Mouse (Mus musculus): ENCODE measurements around the gene Trmo.

Gene Trmo

GRCm38 (mm10) chr4:46371030-46371429, 18.2 kb downstream of the Trmo start:
- peak; percentile 66 to 67 for DNase-seq (ENCODE audit: low spot score in 2 of 2)

GRCm38 (mm10) chr4:46370406-46370805, 18.8 kb downstream of the Trmo start:
- no peak for DNase-seq (ENCODE audit: low spot score in 2 of 2)

GRCm38 (mm10) chr4:46369070-46369469, 20.2 kb downstream of the Trmo start:
- DNase-seq (ENCODE audit: low spot score in 2 of 2) = no peak

- no peak for DNase-seq (ENCODE audit: low spot score in 2 of 2)
Observed at GRCm38 (mm10) chr4:46367487-46367959, 21.7 kb downstream of the Trmo start.

GRCm38 (mm10) chr4:46364360-46364759, 24.9 kb downstream of the Trmo start:
- no peak for DNase-seq (ENCODE audit: low spot score in 2 of 2)

- no peak for DNase-seq (ENCODE audit: low spot score in 2 of 2)
Observed at GRCm38 (mm10) chr4:46361258-46361657, 28.0 kb downstream of the Trmo start.

- no peak for DNase-seq (ENCODE audit: low spot score in 2 of 2)
Observed at GRCm38 (mm10) chr4:46359539-46360253, 29.5 kb downstream of the Trmo start.

- peak in 1 of 2 experiments; percentile 55 for DNase-seq (ENCODE audit: low spot score in 2 of 2)
Observed at GRCm38 (mm10) chr4:46356351-46357133, 32.7 kb downstream of the Trmo start.

GRCm38 (mm10) chr4:46353045-46353444, 36.2 kb downstream of the Trmo start:
- no peak for DNase-seq (ENCODE audit: low spot score in 2 of 2)

- DNase-seq (ENCODE audit: low spot score in 2 of 2) = no peak
Observed at GRCm38 (mm10) chr4:46349530-46349929, 39.7 kb downstream of the Trmo start.

GRCm38 (mm10) chr4:46348897-46349296, 40.3 kb downstream of the Trmo start:
- DNase-seq (ENCODE audit: low spot score in 2 of 2) = no peak

- DNase-seq (ENCODE audit: low spot score in 2 of 2) = no peak
Observed at GRCm38 (mm10) chr4:46347580-46348515, 41.4 kb downstream of the Trmo start.

GRCm38 (mm10) chr4:46347141-46347540, 42.1 kb downstream of the Trmo start:
- no peak for DNase-seq (ENCODE audit: low spot score in 2 of 2)

GRCm38 (mm10) chr4:46346221-46346620, 43.0 kb downstream of the Trmo start:
- DNase-seq (ENCODE audit: low spot score in 2 of 2) = no peak

GRCm38 (mm10) chr4:46345773-46346100, 43.5 kb downstream of the Trmo start:
- no peak for DNase-seq (ENCODE audit: low spot score in 2 of 2)

GRCm38 (mm10) chr4:46345056-46345772, 44.0 kb downstream of the Trmo start:
- no peak for DNase-seq (ENCODE audit: low spot score in 2 of 2)

- DNase-seq (ENCODE audit: low spot score in 2 of 2) = no peak
Observed at GRCm38 (mm10) chr4:46344288-46344687, 44.9 kb downstream of the Trmo start.

GRCm38 (mm10) chr4:46343596-46344260, 45.5 kb downstream of the Trmo start, which contains the start of gene Foxe1:
TSS of gene Foxe1 (plus strand) at chr4:46343609.
- no peak for DNase-seq (ENCODE audit: low spot score in 2 of 2)

- no peak for DNase-seq (ENCODE audit: low spot score in 2 of 2)
Observed at GRCm38 (mm10) chr4:46342711-46343286, 46.4 kb downstream of the Trmo start.
